Mouse (Mus musculus) CH12.LX (cell line): ENCODE measurements around the gene Gucy2e. TPM values are rescaled to one million over a fixed set of nuclear protein-coding genes. Genes with fewer than 3 reads are reported as not detected.

Experiments
- DNase-seq: peaks from one replicate; pipeline ENCODE4 v3.0.0-alpha.2; 2013; ENCODE audit errors: extremely low read depth
- H3K27ac ChIP-seq: 2 replicates; pipeline ENCODE4 v1.5.1; 2012; ENCODE audit warnings: low read depth, mild to moderate bottlenecking, control low read depth, moderate library complexity; ENCODE audit not compliant: insufficient read depth
- H3K27me3 ChIP-seq: replicated peaks from 2 replicates; pipeline ENCODE3; 2012; ENCODE audit warnings: inconsistent platforms
- H3K36me3 ChIP-seq, 2 experiments: replicated peaks in 1 of 2; 2 replicates each; pipeline versions ENCODE3 to v1.6.1; 2012; ENCODE audit warnings: inconsistent platforms in 1 of 2, low read length in 1 of 2, mild to moderate bottlenecking in 1 of 2, mixed read lengths in 1 of 2, moderate library complexity in 1 of 2; ENCODE audit not compliant: control insufficient read depth in 1 of 2, insufficient read depth in 1 of 2
- H3K4me1 ChIP-seq, 2 experiments: 2 replicates each; pipeline ENCODE4 v1.6.1; 2012; ENCODE audit warnings: inconsistent platforms in 1 of 2, moderate library complexity in 1 of 2; ENCODE audit not compliant: insufficient read depth in 2 of 2, control insufficient read depth in 1 of 2
- H3K4me2 ChIP-seq: 2 replicates; pipeline ENCODE4 v1.6.1; 2012; ENCODE audit warnings: low read depth, mild to moderate bottlenecking, control low read depth; ENCODE audit not compliant: poor library complexity, insufficient read depth, severe bottlenecking
- H3K4me3 ChIP-seq, 3 experiments: fragments of 150-350 bp in 1 of 3; sonication (generic) in 1 of 3; replicated peaks in 1 of 3; 2 replicates each; pipeline versions ENCODE3 to v1.5.1; 2011 to 2012; ENCODE audit warnings: low read depth in 2 of 3, low read length in 2 of 3, mild to moderate bottlenecking in 2 of 3, moderate library complexity in 2 of 3, control low read depth in 1 of 3, improper control_type of control experiment in 1 of 3, inconsistent platforms in 1 of 3, mixed read lengths in 1 of 3; ENCODE audit not compliant: poor library complexity in 1 of 3
- H3K79me2 ChIP-seq: replicated peaks from 2 replicates; pipeline ENCODE4 v1.6.1; 2012; ENCODE audit warnings: mild to moderate bottlenecking, moderate library complexity; ENCODE audit not compliant: control insufficient read depth, poor library complexity, insufficient read depth, severe bottlenecking; ENCODE audit errors: extremely low read depth
- H3K9ac ChIP-seq: 2 replicates; pipeline ENCODE4 v1.6.1; 2012; ENCODE audit warnings: low read depth, mild to moderate bottlenecking, control low read depth, moderate library complexity; ENCODE audit not compliant: insufficient read depth
- H3K9me3 ChIP-seq: replicated peaks from 2 replicates; pipeline ENCODE3; 2012; ENCODE audit warnings: low read length, inconsistent platforms, mixed read lengths
- CTCF ChIP-seq, 2 experiments: IDR thresholded peaks in 1 of 2; conservative IDR thresholded peaks in 1 of 2; 2 replicates each; pipeline ENCODE4 v1.5.1; 2011 to 2012; ENCODE audit warnings: low read depth in 2 of 2, low read length in 2 of 2, improper control_type of control experiment in 1 of 2, inconsistent platforms in 1 of 2, mild to moderate bottlenecking in 1 of 2, moderate library complexity in 1 of 2
- ELF1 ChIP-seq: IDR thresholded peaks from 2 replicates; pipeline ENCODE4 v1.6.1; 2014; ENCODE audit warnings: low read depth, mild to moderate bottlenecking, inconsistent platforms, low read length, improper control_type of control experiment
- EP300 ChIP-seq: IDR thresholded peaks from 2 replicates; pipeline ENCODE4 v1.6.1; 2011; ENCODE audit warnings: low read length, improper control_type of control experiment
- GABPA ChIP-seq: IDR thresholded peaks from 2 replicates; pipeline ENCODE4 v1.6.1; 2012; ENCODE audit warnings: low read depth, low read length, improper control_type of control experiment, inconsistent platforms; ENCODE audit not compliant: insufficient replicate concordance
- IRF4 ChIP-seq: IDR thresholded peaks from 2 replicates; pipeline ENCODE4 v1.6.1; 2014; ENCODE audit warnings: low read depth, mild to moderate bottlenecking, inconsistent platforms, low read length, improper control_type of control experiment
- JUN ChIP-seq: IDR thresholded peaks from 2 replicates; pipeline ENCODE4 v1.6.1; 2011; ENCODE audit warnings: low read depth, mild to moderate bottlenecking, low read length, improper control_type of control experiment, moderate library complexity; ENCODE audit not compliant: insufficient read depth
- MAFK ChIP-seq: IDR thresholded peaks from 2 replicates; pipeline ENCODE4 v1.6.1; 2011; ENCODE audit warnings: low read length, improper control_type of control experiment; ENCODE audit not compliant: insufficient replicate concordance
- MAX ChIP-seq: IDR thresholded peaks from 2 replicates; pipeline ENCODE4 v1.6.1; 2011; ENCODE audit warnings: low read length, improper control_type of control experiment
- MXI1 ChIP-seq: IDR thresholded peaks from 2 replicates; pipeline ENCODE4 v1.6.1; 2011; ENCODE audit warnings: mild to moderate bottlenecking, low read depth, low read length, improper control_type of control experiment
- NELFE ChIP-seq: IDR thresholded peaks from 2 replicates; pipeline ENCODE4 v1.6.1; 2011; ENCODE audit warnings: low read depth, low read length, improper control_type of control experiment
- POLR2A ChIP-seq: IDR thresholded peaks from 2 replicates; pipeline ENCODE4 v1.6.1; 2011; ENCODE audit warnings: low read depth, mild to moderate bottlenecking, improper control_type of control experiment, low read length
- RAD21 ChIP-seq: IDR thresholded peaks from 2 replicates; pipeline ENCODE4 v1.6.1; 2011; ENCODE audit warnings: low read depth, mild to moderate bottlenecking, low read length, improper control_type of control experiment, moderate library complexity
- RCOR1 ChIP-seq: conservative IDR thresholded peaks from 2 replicates; pipeline ENCODE4 v1.6.1; 2012; ENCODE audit warnings: low read depth, mild to moderate bottlenecking, inconsistent platforms, low read length, improper control_type of control experiment
- USF1 ChIP-seq: IDR thresholded peaks from 2 replicates; pipeline ENCODE4 v1.6.1; 2014; ENCODE audit warnings: low read depth, mild to moderate bottlenecking, inconsistent platforms, low read length, improper control_type of control experiment
- USF2 ChIP-seq: conservative IDR thresholded peaks from 2 replicates; pipeline ENCODE4 v1.6.1; 2011; ENCODE audit warnings: low read depth, low read length, improper control_type of control experiment
- ZC3H11A ChIP-seq: IDR thresholded peaks from 2 replicates; pipeline ENCODE4 v1.6.1; 2012; ENCODE audit warnings: low read depth, mild to moderate bottlenecking, inconsistent platforms, low read length, improper control_type of control experiment
- ZKSCAN1 ChIP-seq: IDR thresholded peaks from 2 replicates; pipeline ENCODE4 v1.6.1; 2012; ENCODE audit warnings: low read depth, inconsistent platforms, low read length, improper control_type of control experiment, borderline replicate concordance
- ZMIZ1 ChIP-seq: IDR thresholded peaks from 2 replicates; pipeline ENCODE4 v1.6.1; 2012; ENCODE audit warnings: low read depth, mild to moderate bottlenecking, inconsistent platforms, low read length, improper control_type of control experiment
- dilution Hi-C: fragments of 300-500 bp; cut with MboI; formaldehyde crosslinking; loops from 2 replicates; pipeline ENCODE4 v1.14.3; 2020; ENCODE audit warnings: low sequenced_read_pairs; ENCODE audit not compliant: extremely low pct_unique_long_range_greater_than_20kb, extremely low pct_ligation_motif_present
- in situ Hi-C: fragments of 300-500 bp; cut with MboI; formaldehyde crosslinking; loops from 3 replicates; pipeline ENCODE4 v1.14.3; 2019; ENCODE audit warnings: low sequenced_read_pairs, low pct_ligation_motif_present, low pct_unique_long_range_greater_than_20kb, mixed read lengths
- polyA plus RNA-seq: library from polyadenylated mRNA; unstranded; fragments of >175 nt; gene quantifications from 2 replicates; pipeline ENCODE4 v1.2.1, GENCODE M21; 2012; ENCODE audit warnings: low read depth; ENCODE audit not compliant: insufficient read length
- total RNA-seq, 2 experiments: library from RNA; depleted of rRNA; stranded (reverse); fragments of 300-350 nt in 1 of 2; fragments of >200 nt in 1 of 2; gene quantifications; 2 replicates each; pipeline ENCODE4 v1.2.3; 2012 to 2014

Gucy2e gene
- total and polyA plus RNA-seq, 3 experiments, result 0.03 TPM; not detected in 2

DNA sequence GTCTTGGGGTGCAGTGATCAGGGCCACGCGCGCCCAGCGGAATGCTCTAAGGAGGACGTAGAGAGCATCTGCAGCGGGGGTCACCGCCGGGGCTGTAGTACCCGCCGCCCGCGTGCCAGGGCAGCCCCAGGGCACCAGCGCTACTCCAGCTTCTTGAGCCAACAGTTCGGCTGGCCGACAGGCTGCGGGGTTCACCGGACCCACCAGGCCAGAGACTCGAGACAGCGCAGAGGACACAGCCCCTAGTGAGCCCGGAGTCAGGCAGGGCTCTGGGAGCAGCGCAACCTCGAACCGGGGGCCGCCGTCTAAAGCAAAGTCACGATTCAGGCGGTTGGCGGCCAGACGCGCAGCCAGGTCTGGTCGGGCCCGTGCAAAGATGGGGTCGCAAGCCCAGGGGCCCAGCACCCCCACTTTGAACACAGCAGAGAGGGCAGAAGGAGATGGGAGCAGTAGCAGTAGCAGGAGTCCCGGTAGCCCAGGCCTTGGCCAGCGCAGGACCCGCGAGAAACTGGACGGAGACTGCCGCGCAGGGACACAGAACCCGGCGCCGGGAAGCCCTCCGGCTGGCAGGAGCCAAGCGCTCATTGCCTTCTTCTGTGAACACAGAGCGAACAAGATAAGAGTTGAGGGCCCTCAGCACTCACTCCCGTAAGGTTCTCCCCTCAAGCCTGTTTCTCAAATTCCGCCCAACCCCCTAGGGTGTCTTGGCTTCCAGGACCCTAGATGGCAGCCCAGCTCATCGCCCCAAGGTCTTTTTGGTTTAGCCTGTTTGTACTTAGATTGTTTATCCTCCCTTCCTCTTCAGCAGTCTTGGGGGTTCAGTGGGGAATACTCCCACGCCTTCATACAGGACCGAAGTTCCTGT lies 543 bp downstream of the Gucy2e start:
- H3K27me3 ChIP-seq, result peaks cover 33% of the 10 kb centered on the region
- no peak overlapping the region for H3K9ac ChIP-seq
- dilution Hi-C loops (no loop called here), in situ Hi-C loops (no loop called here)
- H3K4me2 ChIP-seq, result no peak overlapping the region
- 0 out of 4 replicates have a peak, but pooled peaks cover 2 to 9% of the 10 kb centered on the region in 2 experiments for H3K4me1 ChIP-seq
- no peak overlapping the region for H3K27ac ChIP-seq
- no peaks in the 10 kb centered on the region for H3K9me3 ChIP-seq
- DNase-seq, result no peak
- no peak overlapping the region for H3K4me3 ChIP-seq
- H3K36me3 ChIP-seq, result no peaks in the 10 kb centered on the region
- TF ChIP-seq POLR2A (no peak), ZMIZ1 (no peak), MAX (no peak), RCOR1 (no peak), USF1 (no peak), MXI1 (no peak), CTCF (conservative IDR thresholded peaks at IDR 0.05 in 1 of 2, IDR thresholded peaks at IDR 0.05 in 1 of 2; ENCODE audit: low read depth in 2 of 2, low read length in 2 of 2) (no peak), RAD21 (no peak), NELFE (no peak), ZKSCAN1 (no peak), USF2 (no peak), EP300 (no peak), GABPA (no peak), ELF1 (no peak), MAFK (no peak), IRF4 (no peak), JUN (no peak)
- TF ChIP-seq, all 38 proteins: peak for 0
- no peaks in the 10 kb centered on the region for H3K79me2 ChIP-seq

DNA sequence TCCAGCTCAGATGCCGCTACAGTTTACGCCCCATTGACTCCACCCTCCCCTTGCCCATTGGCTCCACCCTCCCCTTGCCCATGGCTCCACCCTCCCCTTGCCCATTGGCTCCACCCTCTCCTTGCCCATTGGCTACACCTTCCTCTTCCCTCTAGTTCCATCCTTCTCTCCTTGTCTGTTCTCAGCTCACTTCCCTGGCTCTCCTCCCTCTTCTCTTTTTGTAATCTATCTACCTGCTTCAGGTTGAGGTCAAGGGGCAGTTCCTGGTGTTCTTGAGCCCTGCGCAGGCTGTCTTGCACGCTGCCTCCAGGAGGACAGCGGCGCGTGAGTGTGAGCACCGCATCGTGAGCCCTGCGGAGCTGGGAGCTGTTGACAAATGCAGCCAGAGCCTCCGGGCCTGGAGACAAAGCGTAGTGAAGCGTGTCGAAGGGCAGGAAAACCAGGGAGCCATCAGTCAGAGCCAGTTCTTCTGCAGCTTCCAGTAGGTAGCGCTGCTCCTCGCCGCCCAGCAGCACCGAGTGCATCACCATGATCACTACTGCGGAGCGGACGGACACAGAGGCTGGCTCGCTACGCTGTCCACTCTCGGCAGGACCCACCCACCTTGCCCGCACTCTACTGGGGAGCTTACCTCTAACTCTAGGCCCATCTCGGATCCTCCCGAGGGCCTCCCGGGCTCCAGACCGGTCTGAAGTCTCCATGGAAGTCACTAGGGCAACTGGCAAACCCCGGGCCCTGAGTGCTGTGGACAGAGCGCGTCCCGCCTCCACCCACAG lies 1.4 kb downstream of the Gucy2e start:
- H3K4me3 ChIP-seq, result no peak overlapping the region
- no peaks in the 10 kb centered on the region for H3K9me3 ChIP-seq
- no peak overlapping the region for H3K9ac ChIP-seq
- no peak overlapping the region for H3K4me2 ChIP-seq
- H3K4me1 ChIP-seq, result 0 out of 4 replicates have a peak, but pooled peaks cover 2 to 9% of the 10 kb centered on the region in 2 experiments
- H3K27ac ChIP-seq, result no peak overlapping the region
- peak; percentile 47 for DNase-seq
- TF ChIP-seq ZKSCAN1, result no peak
- TF ChIP-seq ZC3H11A, result no peak
- TF ChIP-seq GABPA, result no peak
- dilution Hi-C loops (no loop called here), in situ Hi-C loops (no loop called here)
- H3K79me2 ChIP-seq, result no peaks in the 10 kb centered on the region
- no peaks in the 10 kb centered on the region for H3K36me3 ChIP-seq
- H3K27me3 ChIP-seq, result peaks cover 37% of the 10 kb centered on the region
